Mouse (Mus musculus): ENCODE data around the gene 1810043G02Rik. TPM values are rescaled to one million over a fixed set of nuclear protein-coding genes. Genes with fewer than 3 reads are reported as not detected.
"Not testable (repeated sequence)": the region's sequence is repeated elsewhere in the genome, so short reads cannot be mapped to it uniquely, and the experiment has no call there.

1810043G02Rik gene
- polyA plus RNA-seq (2016; fragmentation: Nextera tagmentation; extraction: Ambion mirVana) = 35.4 and 35.8 TPM in 2 replicates

DNA sequence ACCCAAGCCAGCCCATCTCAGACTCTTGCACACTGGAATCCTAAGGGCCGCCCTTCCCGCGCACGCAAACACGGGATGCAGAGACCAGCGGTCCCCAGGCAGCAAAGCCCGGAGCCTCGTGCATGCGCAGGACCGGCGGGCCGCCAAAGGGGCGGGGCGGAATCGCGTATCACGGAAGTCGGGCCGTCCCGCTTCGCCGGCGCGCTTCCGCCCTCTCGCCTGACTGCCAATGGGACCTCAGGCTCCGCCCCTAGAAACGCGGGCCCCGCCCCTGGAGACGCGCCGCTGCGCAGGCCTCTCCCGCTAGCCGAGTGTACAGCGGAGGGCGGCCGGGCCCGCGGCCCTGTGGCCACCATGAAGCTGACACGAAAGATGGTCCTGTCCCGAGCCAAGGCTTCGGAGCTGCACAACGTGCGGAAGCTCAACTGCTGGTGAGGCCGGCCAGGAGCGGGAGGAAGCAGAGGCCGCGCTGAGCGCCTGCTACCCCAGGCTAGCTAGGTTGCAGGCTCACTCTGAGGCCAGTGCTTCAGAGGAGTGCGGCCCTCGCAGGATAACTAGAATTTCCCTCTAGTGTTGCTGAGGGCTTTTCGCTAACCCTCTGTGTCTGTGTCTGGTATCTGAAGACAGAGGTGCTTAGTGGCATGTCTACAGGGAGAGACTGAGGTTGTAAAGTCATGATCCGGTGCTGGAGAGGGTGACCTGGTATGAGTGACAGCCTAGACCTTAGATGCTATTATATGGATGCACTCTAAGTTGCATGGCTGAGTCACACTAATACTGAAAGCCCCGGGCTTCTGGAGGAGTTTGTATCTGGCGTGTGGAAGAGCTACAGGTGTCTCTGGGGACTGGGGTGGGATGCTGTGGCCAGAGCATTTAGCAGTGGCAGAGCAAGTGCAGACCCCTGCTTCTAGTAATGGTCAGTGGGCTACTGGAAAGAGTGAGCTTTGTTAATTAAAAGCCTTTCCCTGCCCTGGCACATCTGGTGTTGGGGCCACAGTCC, at the start of gene 1810043G02Rik:
1810043G02Rik (plus strand) TSS at position 174 of the 1,000 bp plus-strand sequence.
- Histone ChIP-seq H3K9me3 (no peaks in the 10 kb centered on the region), H3K27me3 (replicated peaks) (no peaks in the 10 kb centered on the region), H3K4me3 (peak within 1 kb of the TSS; percentile 72), H3K4me2 (replicated peaks) (peak within 1 kb of the TSS; percentile 82), H3K4me1 (peaks cover 11% of the 10 kb centered on the region), H3K27ac (no peak within 1 kb of the TSS), H3K36me3 (peaks cover 24% of the 10 kb centered on the region), H3K9ac (peak within 1 kb of the TSS; percentile 73)
- peak; percentile 96 for ATAC-seq (ENCODE audit: low FRiP score, low read depth)
- under 1% methylated on average over 57 of the region's 57 CpGs for WGBS

DNA sequence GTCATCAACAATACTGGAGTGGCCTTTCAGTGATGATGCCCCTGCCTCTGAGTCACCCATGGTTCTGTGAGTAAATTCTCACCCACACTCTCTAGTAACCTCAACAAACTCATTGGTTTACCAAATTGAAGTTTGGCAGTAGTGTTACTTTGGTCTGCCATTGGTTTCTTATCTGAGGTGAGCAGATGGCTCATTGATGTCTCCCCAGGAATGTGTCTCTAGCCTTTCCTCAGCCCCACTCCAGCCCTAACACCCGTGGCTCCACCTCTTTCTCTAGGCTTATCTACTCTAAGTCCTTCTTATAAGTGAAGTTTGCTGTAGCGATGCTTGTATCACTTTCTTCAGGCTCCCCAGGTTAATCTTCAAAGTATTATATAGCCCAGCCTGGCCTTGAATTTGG, 38.6 kb upstream of the 1810043G02Rik start:
- Histone ChIP-seq H3K9me3 (0 out of 2 replicates have a peak, but pooled peaks cover 1% of the 10 kb centered on the region), H3K27me3 (replicated peaks) (no peaks in the 10 kb centered on the region), H3K9ac (no peak overlapping the region), H3K27ac (no peak overlapping the region), H3K36me3 (no peaks in the 10 kb centered on the region), H3K4me1 (no peaks in the 10 kb centered on the region), H3K4me3 (no peak overlapping the region), H3K4me2 (replicated peaks) (no peak overlapping the region)
- ATAC-seq (ENCODE audit: low FRiP score, low read depth) = no peak
- WGBS = 75% methylated on average over 2 of the region's 2 CpGs

DNA sequence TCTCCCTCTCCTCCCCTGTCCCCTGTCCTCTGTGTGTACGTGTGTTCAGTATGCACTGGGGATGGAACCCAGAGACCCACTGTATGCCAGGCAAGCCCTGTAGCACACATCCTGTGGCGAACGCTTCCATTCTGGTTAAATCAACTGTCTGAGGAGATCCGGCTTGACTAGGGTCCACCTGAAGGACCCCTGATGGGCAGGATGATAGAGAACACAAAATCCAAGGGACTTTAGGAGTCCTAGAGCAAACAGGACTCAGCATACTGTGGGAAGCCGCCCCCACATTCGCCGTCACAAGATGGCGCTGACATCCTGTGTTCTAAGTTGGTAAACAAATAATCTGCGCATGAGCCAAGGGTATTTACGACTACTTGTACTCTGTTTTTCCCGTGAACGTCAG, 27.9 kb upstream of the 1810043G02Rik start:
- not testable (repeated sequence) for H3K4me2 ChIP-seq (replicated peaks); H3K4me3 ChIP-seq; H3K27ac ChIP-seq; H3K4me1 ChIP-seq; H3K9ac ChIP-seq; ATAC-seq (ENCODE audit: low FRiP score, low read depth); H3K27me3 ChIP-seq (replicated peaks); H3K36me3 ChIP-seq; H3K9me3 ChIP-seq
- whole genome bisulfite sequencing = 93% methylated on average over 9 of the region's 12 CpGs

DNA sequence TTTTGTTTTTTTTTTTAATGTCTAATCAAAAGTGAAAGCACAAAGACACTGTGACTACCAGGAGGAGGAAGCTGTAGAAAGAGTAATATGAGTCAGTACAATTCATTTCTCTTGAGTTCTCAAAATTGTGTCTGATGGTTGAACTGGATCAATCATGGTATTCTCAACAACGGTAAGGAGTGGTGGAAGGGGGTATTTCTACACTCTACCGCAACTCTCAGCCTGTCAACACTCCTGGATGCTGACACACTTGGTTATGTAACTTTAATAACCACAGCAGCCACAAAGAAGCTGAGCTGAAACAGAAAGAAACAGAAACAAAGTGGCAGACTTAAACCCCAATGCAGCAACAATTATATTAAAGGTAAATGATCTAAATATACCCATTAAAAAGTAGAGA, 15.6 kb upstream of the 1810043G02Rik start:
- no peak for ATAC-seq (ENCODE audit: low FRiP score, low read depth)
- Histone ChIP-seq H3K27me3 (replicated peaks) (peaks cover under 1% of the 10 kb centered on the region; the same call in 1 of the 2 replicates), H3K27ac (no peak overlapping the region), H3K4me1 (no peaks in the 10 kb centered on the region), H3K36me3 (no peaks in the 10 kb centered on the region), H3K9ac (no peak overlapping the region), H3K4me3 (no peak overlapping the region), H3K9me3 (no peaks in the 10 kb centered on the region), H3K4me2 (replicated peaks) (no peak overlapping the region)
- WGBS = 82% methylated on average over 2 of the region's 2 CpGs

DNA sequence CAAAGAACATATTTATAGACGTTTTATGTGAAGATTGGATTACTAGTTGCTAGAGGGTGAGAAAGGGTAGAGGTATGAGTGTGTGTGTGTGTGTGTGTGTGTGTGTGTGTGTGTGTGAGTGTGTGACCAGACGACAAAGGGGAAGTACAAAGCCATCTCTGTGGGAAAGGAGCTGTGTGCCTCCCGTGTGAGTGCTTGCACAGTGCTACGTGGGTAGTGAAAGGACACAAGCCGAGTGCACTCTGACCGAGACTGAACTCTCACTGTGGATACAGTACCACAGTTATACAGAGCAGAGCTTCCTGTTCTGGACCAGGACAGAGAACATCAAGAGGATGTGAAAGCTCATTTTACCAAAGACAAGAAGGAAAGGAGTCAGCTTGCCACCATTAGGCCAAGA, 14.4 kb upstream of the 1810043G02Rik start:
- ATAC-seq (ENCODE audit: low FRiP score, low read depth) = no peak
- 83% methylated on average over 6 of the region's 6 CpGs for WGBS
- no peaks in the 10 kb centered on the region for H3K36me3 ChIP-seq
- peaks cover 13% of the 10 kb centered on the region for H3K27me3 ChIP-seq (replicated peaks)
- H3K27ac ChIP-seq = no peak overlapping the region
- no peak overlapping the region for H3K9ac ChIP-seq
- H3K4me1 ChIP-seq = no peaks in the 10 kb centered on the region
- H3K4me2 ChIP-seq (replicated peaks) = no peak overlapping the region
- H3K4me3 ChIP-seq = no peak overlapping the region
- no peaks in the 10 kb centered on the region for H3K9me3 ChIP-seq

DNA sequence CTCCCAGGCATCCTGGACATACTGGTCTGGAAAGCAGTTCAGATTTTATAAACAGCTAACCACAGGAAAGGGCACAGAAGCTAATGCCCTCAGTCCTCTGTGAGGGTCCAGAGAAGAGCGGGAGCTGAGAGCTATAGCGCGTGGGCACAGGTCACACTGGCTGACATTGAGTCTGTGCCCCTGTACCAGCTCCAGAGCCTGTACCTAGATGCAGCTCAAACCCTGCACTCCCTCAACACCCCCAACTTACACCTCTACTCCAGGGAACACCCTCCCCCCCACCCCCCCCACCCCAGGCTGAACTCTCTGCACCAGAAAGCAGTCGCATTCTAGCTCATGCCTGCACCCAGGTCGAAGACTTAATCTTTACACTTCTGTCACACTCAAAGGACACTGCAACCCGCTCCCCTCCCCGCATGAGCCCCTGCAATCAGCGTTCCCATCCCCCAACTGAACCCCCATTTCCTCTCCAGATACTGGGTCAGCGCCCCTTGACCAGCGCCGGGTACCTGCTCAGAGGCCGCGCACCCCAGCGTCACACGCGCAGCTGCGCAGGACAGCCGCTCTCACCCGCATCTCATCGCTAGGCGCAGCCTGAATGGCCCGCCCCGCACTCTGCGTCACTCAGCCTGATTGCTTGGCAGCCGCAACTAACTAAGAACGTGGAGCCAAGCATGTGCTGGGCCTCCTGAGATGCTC, 8.9 kb upstream of the 1810043G02Rik start:
- WGBS = 6% methylated on average over 26 of the region's 26 CpGs
- no peaks in the 10 kb centered on the region for H3K9me3 ChIP-seq
- ATAC-seq (ENCODE audit: low FRiP score, low read depth) = peak; percentile 81
- peak overlapping the region; percentile 75 for H3K4me2 ChIP-seq (replicated peaks)
- H3K36me3 ChIP-seq = no peaks in the 10 kb centered on the region
- H3K27me3 ChIP-seq (replicated peaks) = peaks cover 30% of the 10 kb centered on the region
- H3K4me1 ChIP-seq = peaks cover 10% of the 10 kb centered on the region
- no peak overlapping the region for H3K27ac ChIP-seq
- peak overlapping the region; percentile 49 for H3K9ac ChIP-seq
- peak overlapping the region; percentile 34 for H3K4me3 ChIP-seq

DNA sequence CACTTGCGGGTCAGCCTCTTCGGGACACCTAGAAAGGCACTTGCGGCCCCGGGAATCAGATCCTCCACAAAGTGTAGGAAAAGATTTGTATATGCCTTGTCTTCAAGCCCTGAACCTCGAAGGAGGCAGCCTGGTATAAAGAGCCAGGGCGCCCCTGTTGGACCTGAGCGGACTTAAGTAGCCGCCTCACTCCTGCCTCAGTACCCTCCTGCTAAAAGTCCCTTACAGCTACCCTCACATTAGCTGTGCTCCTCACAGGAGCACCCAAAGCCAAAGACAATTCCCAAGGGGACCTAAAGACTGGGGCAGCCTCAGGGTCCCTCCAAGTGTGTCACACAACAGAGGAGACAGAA, 8.4 kb upstream of the 1810043G02Rik start:
- ATAC-seq (ENCODE audit: low FRiP score, low read depth) = 0 out of 2 replicates have a peak, but pooled peaks have one; percentile 10
- H3K4me2 ChIP-seq (replicated peaks) = peak overlapping the region; percentile 75
- H3K9me3 ChIP-seq = no peaks in the 10 kb centered on the region
- H3K4me3 ChIP-seq = peak overlapping the region; percentile 34; the same call in 1 of the 2 replicates
- 19% methylated on average over 8 of the region's 8 CpGs for WGBS
- no peak overlapping the region for H3K27ac ChIP-seq
- peaks cover 30% of the 10 kb centered on the region for H3K27me3 ChIP-seq (replicated peaks)
- H3K9ac ChIP-seq = peak overlapping the region; percentile 49; the same call in 1 of the 2 replicates
- H3K36me3 ChIP-seq = no peaks in the 10 kb centered on the region
- H3K4me1 ChIP-seq = peaks cover 10% of the 10 kb centered on the region

DNA sequence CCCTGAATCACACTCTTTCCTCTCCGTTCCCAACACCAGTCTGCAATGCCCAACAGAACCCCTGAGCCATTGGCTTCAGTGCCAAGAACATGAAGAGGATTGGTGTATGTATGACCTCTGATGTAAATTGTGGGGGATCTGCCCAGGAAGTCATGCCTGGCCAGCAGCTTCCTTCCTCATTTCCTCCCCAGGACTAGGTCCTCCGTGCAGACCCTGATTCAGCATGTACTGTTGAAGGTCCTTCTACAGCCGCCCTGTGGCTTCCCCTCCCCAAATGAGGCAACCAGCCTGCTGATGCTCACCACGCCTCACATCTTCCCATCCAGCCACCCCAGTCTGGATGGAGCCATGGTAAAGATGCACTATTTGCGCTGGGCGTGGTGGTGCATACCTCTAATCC, 7.8 kb upstream of the 1810043G02Rik start, which contains the start of gene Trpm2:
Trpm2 (minus strand) TSS at position 83 of the 400 bp plus-strand sequence.
- H3K4me2 ChIP-seq (replicated peaks) = peak within 1 kb of the TSS; percentile 75
- peaks cover 30% of the 10 kb centered on the region for H3K27me3 ChIP-seq (replicated peaks)
- H3K4me3 ChIP-seq = peak within 1 kb of the TSS; percentile 34
- ATAC-seq (ENCODE audit: low FRiP score, low read depth) = no peak
- H3K36me3 ChIP-seq = no peaks in the 10 kb centered on the region
- 89% methylated on average over 6 of the region's 6 CpGs for WGBS
- peaks cover 10% of the 10 kb centered on the region for H3K4me1 ChIP-seq
- H3K9ac ChIP-seq = peak within 1 kb of the TSS; percentile 49
- no peak within 1 kb of the TSS for H3K27ac ChIP-seq
- H3K9me3 ChIP-seq = no peaks in the 10 kb centered on the region

DNA sequence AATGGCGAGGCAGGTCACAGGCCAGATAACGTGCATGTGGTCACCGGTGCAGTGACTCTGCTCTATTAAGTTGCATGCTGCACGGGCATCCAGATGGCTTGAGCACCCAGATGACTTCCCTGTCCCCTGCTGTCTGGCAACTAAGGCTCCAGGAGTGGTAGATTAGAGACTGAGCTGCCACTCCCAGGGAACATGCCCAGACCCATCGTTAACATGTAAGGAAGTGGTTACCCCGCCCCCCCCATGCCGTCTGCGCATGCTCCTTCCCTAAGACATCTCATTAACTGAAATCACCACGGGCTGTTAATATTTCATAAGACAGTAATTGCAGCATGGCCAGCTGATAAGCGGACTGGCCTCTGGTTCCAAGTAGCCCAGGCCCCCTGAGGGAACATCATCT, 7.1 kb upstream of the 1810043G02Rik start:
- Histone ChIP-seq H3K4me3 (no peak overlapping the region), H3K36me3 (no peaks in the 10 kb centered on the region), H3K4me1 (peaks cover 10% of the 10 kb centered on the region), H3K27me3 (replicated peaks) (peaks cover 30% of the 10 kb centered on the region), H3K9me3 (no peaks in the 10 kb centered on the region), H3K27ac (no peak overlapping the region), H3K9ac (no peak overlapping the region), H3K4me2 (replicated peaks) (no peak overlapping the region)
- 85% methylated on average over 10 of the region's 10 CpGs for WGBS
- no peak for ATAC-seq (ENCODE audit: low FRiP score, low read depth)

DNA sequence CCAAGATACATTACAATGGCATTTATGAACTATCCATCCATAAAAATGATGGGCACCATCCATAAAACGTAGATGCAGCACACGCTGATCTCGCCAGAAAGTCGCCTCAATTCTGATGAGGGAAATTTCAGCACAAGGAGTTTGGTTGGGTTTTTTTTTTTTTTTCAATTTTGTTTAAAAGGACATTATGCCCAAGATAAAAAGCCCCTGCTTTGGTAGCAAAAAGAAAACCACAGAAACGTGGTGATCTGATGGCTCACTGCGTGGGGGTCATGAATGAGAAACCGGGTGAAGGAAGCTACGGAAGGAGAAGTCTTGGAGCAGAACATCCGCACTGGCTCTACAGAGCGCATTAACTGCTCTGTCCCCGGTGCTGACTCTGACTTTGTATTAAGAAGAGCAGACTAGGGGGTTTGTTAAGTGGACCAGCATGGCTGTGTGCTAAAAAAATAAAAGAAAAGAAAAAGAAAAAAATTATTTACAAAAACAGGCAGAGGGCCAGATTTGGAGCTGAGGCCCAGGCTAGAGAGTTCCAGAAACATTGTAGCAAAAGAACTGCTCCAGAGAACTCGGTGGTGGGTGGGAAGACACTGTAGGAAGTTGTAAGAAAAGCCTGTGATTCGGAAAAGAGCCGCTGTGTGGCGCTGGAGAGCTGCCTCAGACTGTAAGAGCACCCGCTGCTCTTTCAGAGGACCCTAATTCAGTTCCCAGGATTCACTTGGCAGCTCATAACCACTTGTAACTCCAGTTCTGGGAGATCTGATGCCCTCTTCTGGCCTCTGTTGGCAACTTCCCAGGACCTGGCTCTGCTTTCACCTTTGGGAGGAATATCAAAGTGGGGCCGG, 6.4 kb upstream of the 1810043G02Rik start:
- Histone ChIP-seq H3K4me1 (peaks cover 10% of the 10 kb centered on the region), H3K36me3 (no peaks in the 10 kb centered on the region), H3K9ac (no peak overlapping the region), H3K9me3 (no peaks in the 10 kb centered on the region), H3K4me2 (replicated peaks) (no peak overlapping the region), H3K27me3 (replicated peaks) (peaks cover 30% of the 10 kb centered on the region), H3K4me3 (no peak overlapping the region), H3K27ac (no peak overlapping the region)
- 61% methylated on average over 17 of the region's 17 CpGs for WGBS
- no peak for ATAC-seq (ENCODE audit: low FRiP score, low read depth)

DNA sequence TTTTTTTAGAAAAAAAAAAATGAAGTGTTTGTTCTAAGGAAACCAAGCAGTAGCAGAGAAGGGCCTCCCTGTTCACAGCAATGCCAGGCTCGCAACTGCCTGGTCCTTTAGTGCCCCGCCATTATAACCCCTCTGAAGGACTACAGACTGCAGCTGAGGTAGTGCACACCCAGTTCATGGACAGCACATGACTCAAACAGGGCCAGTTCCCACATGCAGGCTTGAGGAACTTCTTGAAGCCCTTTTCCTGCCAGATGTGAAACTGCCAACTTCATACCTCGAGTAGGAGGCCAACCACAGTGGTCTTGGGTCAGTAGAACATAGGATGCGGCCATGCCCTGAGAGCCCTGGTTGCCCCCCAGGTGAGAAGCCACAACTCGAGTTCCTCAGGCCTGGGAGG, 4.0 kb upstream of the 1810043G02Rik start:
- Histone ChIP-seq H3K9ac (no peak overlapping the region), H3K27ac (no peak overlapping the region), H3K4me2 (replicated peaks) (no peak overlapping the region), H3K27me3 (replicated peaks) (peaks cover 13% of the 10 kb centered on the region), H3K4me3 (no peak overlapping the region), H3K36me3 (no peaks in the 10 kb centered on the region), H3K4me1 (peaks cover 17% of the 10 kb centered on the region), H3K9me3 (no peaks in the 10 kb centered on the region)
- no peak for ATAC-seq (ENCODE audit: low FRiP score, low read depth)
- WGBS = 75% methylated on average over 5 of the region's 5 CpGs

Measured in neural tube, embryonic 12.5 days (tissue).